Mouse (Mus musculus) left cerebral cortex, adult 2 months (tissue): Measurements from ENCODE around the gene Pja2. TPM values are rescaled to one million over a fixed set of nuclear protein-coding genes. Genes with fewer than 3 reads are reported as not detected.
"Not testable (repeated sequence)": the region's sequence is repeated elsewhere in the genome, so short reads cannot be mapped to it uniquely, and the experiment has no call there.

Experiments used
- DNase-seq, 2 experiments: peaks; one replicate each; pipeline ENCODE4 v3.0.0; 2021 to 2022; ENCODE audit warnings: low spot score in 2 of 2, mixed read lengths in 1 of 2; ENCODE audit errors: extremely low spot score in 1 of 2
- H3K27ac ChIP-seq: fragments of 200-600 bp; 2 replicates; pipeline ENCODE4 v1.8.1; 2022
- H3K4me3 ChIP-seq: fragments of 200-600 bp; 2 replicates; pipeline ENCODE4 v1.8.1; 2022
- CTCF ChIP-seq: fragments of 200-600 bp; IDR thresholded peaks from 2 replicates; pipeline ENCODE4 v1.8.1; 2022; ENCODE audit warnings: antibody characterized with exemption, mild to moderate bottlenecking, moderate library complexity
- intact Hi-C: fragments of 180-260 bp; cut with DNase I; formaldehyde crosslinking; loops from one replicate; pipeline ENCODE4 v1.15.1; 2025
- total RNA-seq, 2 experiments: library from RNA; stranded (reverse); gene quantifications; 2 replicates each; pipeline ENCODE4 v1.2.3; 2021

The Pja2 gene
- total RNA-seq, 2 experiments from 2014 or later, result 409 to 438 TPM

- peak overlapping the region; percentile 97 for H3K27ac ChIP-seq
- intact Hi-C loops, result loop anchor here (5.0 kb wide), 2 partner anchors 195 to 470 kb away; partner anchors contain the start of genes A930002H24Rik and Fer
Measured at GRCm38 (mm10) chr17:64332770-64333096, 1.0 kb upstream of the Pja2 start.

GRCm38 (mm10) chr17:64331291-64331897 is 322 bp downstream of the Pja2 start:
- DNase-seq, result peak in 1 of 2 experiments; percentile 55
- H3K27ac ChIP-seq, result peak overlapping the region; percentile 99
- intact Hi-C loops, result loop anchor here (2.0 to 5.0 kb wide), 3 partner anchors 194 to 469 kb away; partner anchors contain the start of genes A930002H24Rik, Fer and Man2a1
- TF ChIP-seq CTCF, result no peak
- peak overlapping the region; percentile 95 for H3K4me3 ChIP-seq

More at GRCm38 (mm10) chr17:64332770-64333096, 1.0 kb upstream of the Pja2 start:
- no peak for TF ChIP-seq CTCF
- peak overlapping the region; percentile 70 for H3K4me3 ChIP-seq
- no peak for DNase-seq

GRCm38 (mm10) chr17:64330885-64331284 is 831 bp downstream of the Pja2 start:
- Histone ChIP-seq H3K27ac (peak overlapping the region; percentile 99), H3K4me3 (peak overlapping the region; percentile 95)
- DNase-seq, result no peak
- no peak for TF ChIP-seq CTCF
- intact Hi-C loops, result loop anchor here (2.0 to 5.0 kb wide), 3 partner anchors 194 to 469 kb away; partner anchors contain the start of genes A930002H24Rik, Fer and Man2a1

GRCm38 (mm10) chr17:64324556-64324955 is 7.2 kb downstream of the Pja2 start:
- Histone ChIP-seq H3K27ac (no peak overlapping the region), H3K4me3 (no peak overlapping the region)
- DNase-seq, result no peak
- TF ChIP-seq CTCF, result no peak
- intact Hi-C loops, result no loop called here

GRCm38 (mm10) chr17:64315428-64315827 is 16.3 kb downstream of the Pja2 start:
- DNase-seq, result no peak
- no peak overlapping the region for H3K4me3 ChIP-seq
- intact Hi-C loops, result no loop called here
- H3K27ac ChIP-seq, result no peak overlapping the region
- TF ChIP-seq CTCF, result no peak

- H3K27ac ChIP-seq, intact Hi-C loops, H3K4me3 ChIP-seq, DNase-seq: not testable (repeated sequence)
Measured at GRCm38 (mm10) chr17:64314523-64314922, 17.2 kb downstream of the Pja2 start.

GRCm38 (mm10) chr17:64297628-64298027 is 34.1 kb downstream of the Pja2 start:
- H3K4me3 ChIP-seq, result no peak overlapping the region
- intact Hi-C loops, result no loop called here
- no peak overlapping the region for H3K27ac ChIP-seq
- no peak for DNase-seq
- TF ChIP-seq CTCF, result no peak

GRCm38 (mm10) chr17:64292740-64293139 is 39.0 kb downstream of the Pja2 start:
- no peak for DNase-seq
- TF ChIP-seq CTCF, result no peak
- intact Hi-C loops, result no loop called here

GRCm38 (mm10) chr17:64289684-64290083 is 42.0 kb downstream of the Pja2 start:
- DNase-seq, result no peak
- Histone ChIP-seq H3K27ac (no peak overlapping the region), H3K4me3 (no peak overlapping the region)
- intact Hi-C loops, result no loop called here
- no peak for TF ChIP-seq CTCF

More at GRCm38 (mm10) chr17:64292740-64293139, 39.0 kb downstream of the Pja2 start:
- Histone ChIP-seq H3K4me3 (no peak overlapping the region), H3K27ac (no peak overlapping the region)

- Histone ChIP-seq H3K27ac (no peak overlapping the region), H3K4me3 (no peak overlapping the region)
- DNase-seq, result peak in 1 of 2 experiments; percentile 40
- TF ChIP-seq CTCF, result no peak
- intact Hi-C loops, result no loop called here
Measured at GRCm38 (mm10) chr17:64288000-64288399, 43.7 kb downstream of the Pja2 start.

GRCm38 (mm10) chr17:64286836-64287235 is 44.9 kb downstream of the Pja2 start:
- intact Hi-C loops, result no loop called here
- no peak for DNase-seq
- no peak overlapping the region for H3K27ac ChIP-seq
- no peak overlapping the region for H3K4me3 ChIP-seq
- TF ChIP-seq CTCF, result no peak

- intact Hi-C loops, DNase-seq, H3K4me3 ChIP-seq, H3K27ac ChIP-seq: not testable (repeated sequence)
Measured at GRCm38 (mm10) chr17:64281368-64281767, 50.3 kb downstream of the Pja2 start.

- DNase-seq, result no peak
- intact Hi-C loops, result loop anchor here (10.0 kb wide), 1 partner anchor 323 kb away; no protein-coding TSS in a partner anchor
- no peak for TF ChIP-seq CTCF
Measured at GRCm38 (mm10) chr17:64277649-64278212, 54.0 kb downstream of the Pja2 start.

More at GRCm38 (mm10) chr17:64277649-64278212, 54.0 kb downstream of the Pja2 start:
- no peak overlapping the region for H3K27ac ChIP-seq
- no peak overlapping the region for H3K4me3 ChIP-seq
